Mouse (Mus musculus) myocyte (in vitro differentiated cells): Measurements from ENCODE around the gene Tmem54. TPM values are rescaled to one million over a fixed set of nuclear protein-coding genes. Genes with fewer than 3 reads are reported as not detected.

ENCODE experiments used
- H3K27me3 ChIP-seq: one replicate; pipeline ENCODE4 v1.6.1; 2011; ENCODE audit not compliant: control insufficient read depth, insufficient read depth, insufficient read length
- H3K36me3 ChIP-seq: one replicate; pipeline ENCODE4 v1.6.1; 2011; ENCODE audit not compliant: control insufficient read depth, insufficient read depth
- H3K4me2 ChIP-seq: one replicate; pipeline ENCODE4 v1.6.1; 2011; ENCODE audit warnings: low read depth, control low read depth
- H3K4me3 ChIP-seq: one replicate; pipeline ENCODE4 v1.5.1; 2011; ENCODE audit warnings: mild to moderate bottlenecking, control low read depth, moderate library complexity
- H3K79me2 ChIP-seq: one replicate; pipeline ENCODE4 v1.6.1; 2011; ENCODE audit not compliant: control insufficient read depth, insufficient read depth
- H3ac ChIP-seq: one replicate; pipeline ENCODE4 v1.6.1; 2011; ENCODE audit not compliant: control insufficient read depth, insufficient read length
- CEBPB ChIP-seq: IDR thresholded peaks from 2 replicates; pipeline ENCODE4 v1.6.1; 2011; ENCODE audit warnings: mild to moderate bottlenecking, moderate library complexity; ENCODE audit not compliant: poor library complexity, insufficient read depth, severe bottlenecking
- E2F4 ChIP-seq: IDR thresholded peaks from one replicate; pipeline ENCODE4 v1.6.1; 2011; ENCODE audit warnings: mild to moderate bottlenecking, control low read depth, moderate library complexity; ENCODE audit not compliant: insufficient read depth
- MAX ChIP-seq: IDR thresholded peaks from one replicate; pipeline ENCODE4 v1.6.1; 2011; ENCODE audit warnings: low read depth, mild to moderate bottlenecking, control low read depth
- MYOD1 ChIP-seq, 3 experiments: IDR thresholded peaks; one replicate each; pipeline ENCODE4 v1.6.1; 2011; ENCODE audit warnings: control low read depth in 2 of 3, low read depth in 2 of 3, mild to moderate bottlenecking in 2 of 3, moderate library complexity in 1 of 3; ENCODE audit not compliant: insufficient read length in 2 of 3, control insufficient read depth in 1 of 3
- MYOG ChIP-seq, 3 experiments: IDR thresholded peaks; one replicate each; pipeline ENCODE4 v1.6.1; 2011; ENCODE audit warnings: control low read depth in 2 of 3, low read depth in 2 of 3, mild to moderate bottlenecking in 2 of 3; ENCODE audit not compliant: insufficient read length in 2 of 3, control insufficient read depth in 1 of 3, insufficient read depth in 1 of 3
- POLR2A ChIP-seq: IDR thresholded peaks from one replicate; pipeline ENCODE4 v1.6.1; 2011; ENCODE audit warnings: low read depth, mild to moderate bottlenecking, control low read depth, moderate library complexity; ENCODE audit not compliant: insufficient read length
- POLR2AphosphoS2 ChIP-seq: IDR thresholded peaks from one replicate; pipeline ENCODE4 v1.6.1; 2011; ENCODE audit warnings: low read depth, control low read depth; ENCODE audit not compliant: insufficient read length
- REST ChIP-seq: IDR thresholded peaks from one replicate; pipeline ENCODE4 v1.6.1; 2011; ENCODE audit warnings: mild to moderate bottlenecking, control low read depth, moderate library complexity; ENCODE audit not compliant: insufficient read depth, insufficient read length
- SRF ChIP-seq: IDR thresholded peaks from one replicate; pipeline ENCODE4 v1.6.1; 2011; ENCODE audit warnings: low read depth; ENCODE audit not compliant: control insufficient read depth, insufficient read length
- TCF12 ChIP-seq: IDR thresholded peaks from one replicate; pipeline ENCODE4 v1.6.1; 2011; ENCODE audit warnings: mild to moderate bottlenecking, control low read depth; ENCODE audit not compliant: poor library complexity, insufficient read depth, severe bottlenecking
- TCF3 ChIP-seq: IDR thresholded peaks from one replicate; pipeline ENCODE4 v1.6.1; 2011; ENCODE audit warnings: low read depth, control low read depth; ENCODE audit not compliant: insufficient read length
- USF1 ChIP-seq: IDR thresholded peaks from one replicate; pipeline ENCODE4 v1.6.1; 2011; ENCODE audit warnings: low read depth, mild to moderate bottlenecking, control low read depth, moderate library complexity
- polyA plus RNA-seq: library from polyadenylated mRNA; unstranded; fragments of >200 nt; fragmentation: generic; extraction: Trizol; gene quantifications from one replicate; pipeline ENCODE4 v1.2.1, GENCODE M21; 2012; ENCODE audit warnings: missing spikeins

The Tmem54 gene
- polyA plus RNA-seq, 1 experiment, result 0.41 TPM

- Histone ChIP-seq H3K36me3 (peaks cover 5% of the 10 kb centered on the region), H3K4me3 (no peak overlapping the region), H3K4me2 (peak overlapping the region; percentile 27), H3ac (no peak overlapping the region), H3K27me3 (no peaks in the 10 kb centered on the region), H3K79me2 (no peaks in the 10 kb centered on the region)
- TF ChIP-seq MYOD1 (IDR thresholded peaks at IDR 0.05; ENCODE audit: control insufficient read depth in 1 of 3, insufficient read length in 2 of 3, low read depth in 2 of 3) (no peak), CEBPB (no peak), E2F4 (no peak), USF1 (no peak), POLR2A (no peak), TCF3 (no peak), TCF12 (no peak), SRF (no peak), MYOG (IDR thresholded peaks at IDR 0.05; ENCODE audit: control insufficient read depth in 1 of 3, insufficient read depth in 1 of 3, insufficient read length in 2 of 3, low read depth in 2 of 3) (no peak), MAX (no peak)
Measured at GRCm38 (mm10) chr4:129145411-129145810, 40.1 kb downstream of the Tmem54 start.

- TF ChIP-seq TCF3, result peak; percentile 19
- TF ChIP-seq TCF12, result peak; percentile 97
- no peak for TF ChIP-seq POLR2A
- TF ChIP-seq MYOG (IDR thresholded peaks at IDR 0.05; ENCODE audit: control insufficient read depth in 1 of 3, insufficient read depth in 1 of 3, insufficient read length in 2 of 3, low read depth in 2 of 3), result peak in 2 of 3 experiments; percentile 64 to 92
- peak; percentile 70 to 80 (median 74) for TF ChIP-seq MYOD1 (IDR thresholded peaks at IDR 0.05; ENCODE audit: control insufficient read depth in 1 of 3, insufficient read length in 2 of 3, low read depth in 2 of 3)
- Histone ChIP-seq H3ac (no peak overlapping the region), H3K36me3 (peaks cover 5% of the 10 kb centered on the region), H3K4me3 (no peak overlapping the region), H3K27me3 (no peaks in the 10 kb centered on the region), H3K79me2 (no peaks in the 10 kb centered on the region), H3K4me2 (peak overlapping the region; percentile 27)
Measured at GRCm38 (mm10) chr4:129145943-129146342, 40.6 kb downstream of the Tmem54 start.

DNA sequence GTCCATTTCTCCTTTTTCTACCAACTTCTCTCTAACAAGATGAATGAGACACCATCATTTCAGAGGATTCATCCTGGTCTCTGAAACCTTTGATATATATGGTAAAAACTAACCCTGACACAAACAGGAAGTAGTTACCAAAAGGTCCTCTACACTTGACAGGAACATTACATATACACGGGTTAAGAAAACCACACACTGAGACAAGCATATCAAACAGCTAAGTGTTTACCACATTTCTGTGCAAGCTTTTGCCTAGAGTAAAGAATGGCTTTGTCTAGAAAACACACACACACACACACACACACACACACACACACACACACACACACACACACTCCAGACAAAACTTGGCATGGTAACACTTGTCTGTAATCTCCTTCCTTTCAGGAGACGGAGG is 41.0 kb downstream of the Tmem54 start:
- Histone ChIP-seq H3K4me2 (no peak overlapping the region), H3K79me2 (no peaks in the 10 kb centered on the region), H3K4me3 (no peak overlapping the region), H3K27me3 (no peaks in the 10 kb centered on the region), H3ac (no peak overlapping the region), H3K36me3 (peaks cover 9% of the 10 kb centered on the region)
- TF ChIP-seq SRF, result no peak
- TF ChIP-seq TCF3, result no peak
- TF ChIP-seq E2F4, result no peak
- no peak for TF ChIP-seq USF1
- TF ChIP-seq CEBPB, result no peak
- TF ChIP-seq POLR2A, result no peak
- no peak for TF ChIP-seq MYOG (IDR thresholded peaks at IDR 0.05; ENCODE audit: control insufficient read depth in 1 of 3, insufficient read depth in 1 of 3, insufficient read length in 2 of 3, low read depth in 2 of 3)
- no peak for TF ChIP-seq REST
- no peak for TF ChIP-seq MAX

DNA sequence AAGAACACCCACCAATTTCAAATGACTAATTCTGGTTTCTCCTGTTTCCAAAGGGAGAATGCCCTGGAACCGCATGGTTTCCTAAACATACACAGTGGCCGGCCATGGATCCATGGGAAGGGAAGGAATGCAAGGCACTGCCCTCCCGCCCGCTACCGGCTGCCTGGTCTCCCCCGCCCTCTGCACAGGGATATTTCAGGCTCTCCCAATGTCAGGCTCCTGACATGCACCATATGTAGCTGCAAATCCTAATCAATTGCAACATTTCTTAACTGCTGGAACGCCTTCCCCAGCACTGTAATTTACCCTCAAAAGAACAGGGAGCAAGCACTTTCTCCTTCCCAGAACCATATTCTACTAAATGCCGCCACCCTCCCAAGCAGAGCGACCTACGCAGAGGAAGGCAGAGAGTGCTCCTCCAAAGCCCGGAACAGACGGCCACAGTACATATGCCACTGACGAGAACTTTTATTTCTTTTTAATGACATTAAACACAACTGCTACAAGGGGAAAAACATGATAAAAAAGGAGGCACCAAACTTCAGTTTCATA is 42.3 kb downstream of the Tmem54 start:
- H3K36me3 ChIP-seq, result peaks cover 19% of the 10 kb centered on the region
- no peak for TF ChIP-seq MYOD1 (IDR thresholded peaks at IDR 0.05; ENCODE audit: control insufficient read depth in 1 of 3, insufficient read length in 2 of 3, low read depth in 2 of 3)
- TF ChIP-seq MAX, result no peak
- TF ChIP-seq POLR2A, result no peak
- TF ChIP-seq REST, result no peak
- no peaks in the 10 kb centered on the region for H3K79me2 ChIP-seq
- no peak overlapping the region for H3K4me2 ChIP-seq
- H3K27me3 ChIP-seq, result no peaks in the 10 kb centered on the region
- no peak overlapping the region for H3K4me3 ChIP-seq
- no peak overlapping the region for H3ac ChIP-seq

DNA sequence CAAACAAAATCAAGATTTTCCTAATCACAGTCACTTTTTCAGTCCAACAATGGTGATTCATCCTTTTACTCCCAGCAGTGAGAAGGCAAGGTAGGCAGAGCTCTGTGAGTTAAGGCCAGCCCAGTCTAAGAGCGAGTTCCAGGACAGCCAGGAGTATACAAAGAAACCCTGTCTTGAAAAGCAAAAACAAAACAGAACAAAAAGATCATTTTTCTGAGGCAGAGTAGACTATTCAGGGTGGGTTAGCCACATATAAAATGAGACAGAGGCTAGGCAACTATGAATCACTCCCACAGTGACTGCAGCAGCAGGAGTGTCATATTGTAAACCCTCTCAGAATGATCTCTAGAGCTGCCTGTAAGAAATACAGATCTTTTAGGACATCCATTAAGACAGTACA is 44.0 kb downstream of the Tmem54 start:
- H3K4me3 ChIP-seq, result no peak overlapping the region
- no peaks in the 10 kb centered on the region for H3K79me2 ChIP-seq
- no peak overlapping the region for H3ac ChIP-seq
- TF ChIP-seq MYOG (IDR thresholded peaks at IDR 0.05; ENCODE audit: control insufficient read depth in 1 of 3, insufficient read depth in 1 of 3, insufficient read length in 2 of 3, low read depth in 2 of 3), result no peak
- no peak for TF ChIP-seq MYOD1 (IDR thresholded peaks at IDR 0.05; ENCODE audit: control insufficient read depth in 1 of 3, insufficient read length in 2 of 3, low read depth in 2 of 3)
- TF ChIP-seq E2F4, result no peak
- peaks cover 27% of the 10 kb centered on the region for H3K36me3 ChIP-seq
- no peaks in the 10 kb centered on the region for H3K27me3 ChIP-seq
- H3K4me2 ChIP-seq, result no peak overlapping the region

DNA sequence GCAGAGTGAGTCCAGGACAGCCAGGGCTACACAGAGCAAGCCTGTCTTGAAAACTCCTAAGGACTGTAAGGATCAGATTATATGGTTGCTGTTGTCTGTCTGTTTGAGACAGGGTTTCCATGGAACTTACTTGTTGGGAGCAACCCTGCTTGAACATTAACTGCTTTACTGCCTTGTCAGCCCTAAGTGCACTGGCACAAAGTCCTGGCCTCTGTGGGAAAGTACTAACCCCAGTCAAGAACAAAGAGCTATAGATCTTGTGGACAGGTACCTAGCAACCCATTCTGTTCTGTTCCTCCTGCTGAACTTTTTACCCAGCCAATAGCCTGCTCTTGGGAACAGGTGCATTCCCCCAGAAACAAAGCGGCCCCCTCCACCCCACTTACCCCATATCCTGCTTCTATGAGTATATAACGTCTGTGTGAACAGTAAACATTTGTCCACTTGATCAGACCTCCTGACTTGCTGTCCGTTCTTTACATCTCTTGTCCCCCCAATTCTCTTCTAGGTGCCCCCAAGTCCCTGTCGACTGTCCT is 46.0 kb downstream of the Tmem54 start:
- H3K27me3 ChIP-seq, result no peaks in the 10 kb centered on the region
- H3K36me3 ChIP-seq, result peaks cover 45% of the 10 kb centered on the region
- no peak overlapping the region for H3K4me3 ChIP-seq
- no peaks in the 10 kb centered on the region for H3K79me2 ChIP-seq
- no peak overlapping the region for H3ac ChIP-seq
- TF ChIP-seq TCF12, result no peak
- no peak for TF ChIP-seq POLR2A
- no peak for TF ChIP-seq REST
- TF ChIP-seq MAX, result no peak
- no peak for TF ChIP-seq MYOG (IDR thresholded peaks at IDR 0.05; ENCODE audit: control insufficient read depth in 1 of 3, insufficient read depth in 1 of 3, insufficient read length in 2 of 3, low read depth in 2 of 3)
- no peak for TF ChIP-seq SRF
- TF ChIP-seq USF1, result no peak
- TF ChIP-seq MYOD1 (IDR thresholded peaks at IDR 0.05; ENCODE audit: control insufficient read depth in 1 of 3, insufficient read length in 2 of 3, low read depth in 2 of 3), result no peak
- TF ChIP-seq TCF3, result no peak
- no peak for TF ChIP-seq E2F4
- TF ChIP-seq POLR2AphosphoS2, result no peak
- H3K4me2 ChIP-seq, result no peak overlapping the region
